Mouse (Mus musculus) ES-Bruce4 (cell line): ENCODE measurements around the gene Rnf212b. TPM values are rescaled to one million over a fixed set of nuclear protein-coding genes. Genes with fewer than 3 reads are reported as not detected.
"Not testable (repeated sequence)": the region's sequence is repeated elsewhere in the genome, so short reads cannot be mapped to it uniquely, and the experiment has no call there.

Source experiments
- H3K27ac ChIP-seq: 2 replicates; pipeline ENCODE4 v1.5.1; 2012; ENCODE audit warnings: low read length, inconsistent platforms; ENCODE audit not compliant: insufficient read depth
- H3K27me3 ChIP-seq: 2 replicates; pipeline ENCODE4 v1.6.1; 2012; ENCODE audit warnings: mild to moderate bottlenecking, low read length, inconsistent platforms; ENCODE audit not compliant: control insufficient read depth, poor library complexity, insufficient read depth, severe bottlenecking
- H3K36me3 ChIP-seq: 2 replicates; pipeline ENCODE4 v1.6.1; 2012; ENCODE audit warnings: inconsistent platforms, mild to moderate bottlenecking, low read length, moderate library complexity; ENCODE audit not compliant: control insufficient read depth, poor library complexity, insufficient read depth, severe bottlenecking
- H3K4me1 ChIP-seq: one replicate; pipeline ENCODE4 v1.8.1; 2011; ENCODE audit warnings: low read length; ENCODE audit not compliant: control insufficient read depth, insufficient read depth
- H3K4me3 ChIP-seq: 2 replicates; pipeline ENCODE4 v1.5.1; 2011; ENCODE audit warnings: low read depth, mild to moderate bottlenecking, low read length
- H3K9ac ChIP-seq: 2 replicates; pipeline ENCODE4 v1.6.1; 2012; ENCODE audit warnings: low read depth, mild to moderate bottlenecking, inconsistent platforms; ENCODE audit not compliant: poor library complexity, severe bottlenecking
- H3K9me3 ChIP-seq: replicated peaks from 2 replicates; pipeline ENCODE4 v1.6.1; 2012; ENCODE audit warnings: mild to moderate bottlenecking, low read length, inconsistent platforms; ENCODE audit not compliant: control insufficient read depth, poor library complexity, insufficient read depth, severe bottlenecking
- CTCF ChIP-seq: IDR thresholded peaks from one replicate; pipeline ENCODE4 v1.8.1; 2011; ENCODE audit warnings: low read depth, low read length
- EP300 ChIP-seq: IDR thresholded peaks from 2 replicates; pipeline ENCODE4 v1.6.1; 2011; ENCODE audit warnings: low read depth, low read length; ENCODE audit not compliant: insufficient read depth
- POLR2A ChIP-seq: IDR thresholded peaks from one replicate; pipeline ENCODE4 v1.8.1; 2011; ENCODE audit warnings: low read length; ENCODE audit not compliant: insufficient read depth
- polyA plus RNA-seq: library from polyadenylated mRNA; stranded (reverse); fragments of >200 nt; gene quantifications from 2 replicates; pipeline ENCODE4 v1.2.4, GENCODE M21; 2011; ENCODE audit warnings: low read depth; ENCODE audit not compliant: missing spikeins, insufficient read depth, insufficient read length

Rnf212b gene
- polyA plus RNA-seq: 0.66 and 1.5 TPM in 2 replicates

DNA sequence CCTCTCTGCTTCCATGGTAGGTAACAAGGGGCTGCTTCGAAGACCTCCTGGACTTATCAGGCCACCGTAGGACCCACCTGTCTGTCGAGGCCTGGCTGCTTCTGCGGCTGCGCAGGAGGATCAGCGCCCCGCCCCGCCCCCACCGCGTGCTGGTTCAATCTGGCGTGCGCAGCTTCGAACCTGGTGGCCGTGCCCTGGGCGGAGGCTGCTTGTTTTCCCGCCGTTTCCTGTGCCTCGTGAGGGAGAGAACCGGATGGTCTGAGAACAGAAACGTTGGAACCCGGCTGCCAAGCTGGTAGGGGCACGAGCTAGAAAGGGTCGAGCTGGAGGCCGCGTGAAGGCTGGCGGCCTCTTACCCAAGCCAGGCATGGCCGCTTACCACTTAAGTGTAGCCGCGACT, at the start of gene Rnf212b:
Rnf212b (plus strand) TSS at position 151 of the 400 bp plus-strand sequence.
- Histone ChIP-seq H3K4me3 (peak within 1 kb of the TSS; percentile 16), H3K9ac (no peak within 1 kb of the TSS), H3K27ac (no peak within 1 kb of the TSS), H3K9me3 (no peaks in the 10 kb centered on the region; the same call in 1 of the 2 replicates), H3K27me3 (peaks cover 2% of the 10 kb centered on the region), H3K36me3 (no peaks in the 10 kb centered on the region), H3K4me1 (no peaks in the 10 kb centered on the region)
- no peak for TF ChIP-seq POLR2A
- 0 out of 2 replicates have a peak, but pooled peaks have one; percentile 16 for TF ChIP-seq EP300
- no peak for TF ChIP-seq CTCF

DNA sequence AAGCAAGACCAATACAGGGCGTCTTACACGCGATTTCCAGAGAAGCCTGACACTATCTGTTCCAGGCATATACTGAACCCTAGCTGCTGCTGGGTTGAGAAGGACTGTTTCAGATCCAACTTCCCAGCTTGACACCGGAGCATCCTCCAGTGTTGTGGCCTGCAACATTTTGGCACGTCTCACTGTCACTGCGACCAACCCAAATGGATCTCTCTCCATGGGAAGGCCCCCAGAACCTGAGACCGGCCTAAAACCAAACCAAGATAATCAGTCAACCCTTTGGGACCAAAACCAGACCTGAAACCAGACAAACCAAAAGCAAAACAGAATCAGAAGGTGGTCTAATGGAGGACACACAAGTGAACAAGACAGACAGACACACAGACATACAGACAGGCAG, 47.0 kb upstream of the Rnf212b start:
- not testable (repeated sequence) for H3K4me1 ChIP-seq

DNA sequence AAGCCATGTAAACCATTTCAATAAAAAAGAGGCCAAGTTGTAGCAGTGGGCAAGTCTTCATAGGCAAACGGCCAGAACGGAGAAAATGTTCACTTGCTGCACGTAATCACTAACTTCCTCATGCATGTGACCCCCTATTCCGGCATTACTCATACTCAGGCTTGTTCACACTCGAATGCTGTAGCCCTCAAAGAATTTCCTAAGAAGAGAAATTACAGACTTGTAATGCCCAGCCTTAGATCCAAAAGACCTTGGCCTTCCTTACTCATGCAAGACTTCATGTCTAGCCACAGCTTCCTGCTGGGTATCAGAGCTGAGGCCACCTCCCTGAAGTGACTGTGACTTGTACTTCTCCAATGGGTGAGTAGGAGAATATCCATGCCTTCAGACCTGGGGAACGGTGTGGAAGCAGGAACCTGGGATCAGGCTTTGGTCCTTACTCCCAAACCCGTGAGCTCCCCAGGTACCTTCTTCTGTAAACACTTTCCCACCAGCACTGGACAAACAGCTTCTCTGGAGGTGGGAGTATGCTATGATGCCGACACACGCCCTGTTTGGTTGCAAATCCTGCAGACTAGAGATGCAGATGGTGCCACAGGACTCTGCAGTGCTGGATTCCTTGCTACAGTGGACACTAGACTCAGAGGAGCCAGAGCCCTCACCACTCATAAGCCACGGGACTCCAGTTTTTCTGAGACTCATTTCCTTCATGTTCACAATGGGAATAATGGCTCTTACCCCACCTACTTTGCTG, 45.5 kb upstream of the Rnf212b start:
- Histone ChIP-seq H3K9ac (no peak overlapping the region), H3K27me3 (no peaks in the 10 kb centered on the region), H3K9me3 (no peaks in the 10 kb centered on the region), H3K36me3 (no peaks in the 10 kb centered on the region), H3K4me3 (no peak overlapping the region), H3K4me1 (no peaks in the 10 kb centered on the region), H3K27ac (no peak overlapping the region)
- no peak for TF ChIP-seq POLR2A
- no peak for TF ChIP-seq EP300
- TF ChIP-seq CTCF: no peak

More for the DNA sequence above, 47.0 kb upstream of the Rnf212b start:
- H3K9ac ChIP-seq, H3K9me3 ChIP-seq, H3K27me3 ChIP-seq, H3K36me3 ChIP-seq, H3K27ac ChIP-seq, H3K4me3 ChIP-seq: not testable (repeated sequence)

DNA sequence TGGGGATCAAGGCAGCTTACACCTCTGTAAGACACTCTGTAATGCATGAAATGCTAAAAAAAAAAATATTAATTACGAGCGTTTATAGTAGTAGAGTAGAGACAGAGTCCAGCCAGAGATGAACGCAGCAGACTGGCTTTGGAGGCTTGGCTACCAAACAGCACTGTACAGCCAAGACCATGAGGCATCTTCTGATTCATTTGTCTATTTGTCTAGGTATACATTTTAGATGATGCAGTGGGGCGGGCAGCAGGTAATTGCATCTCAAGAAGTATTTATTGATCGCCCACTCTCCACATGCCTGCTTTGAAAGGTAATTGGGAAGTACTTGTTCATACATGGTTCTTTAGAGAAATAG, 44.9 kb upstream of the Rnf212b start:
- Histone ChIP-seq H3K27me3 (no peaks in the 10 kb centered on the region), H3K27ac (no peak overlapping the region), H3K9ac (no peak overlapping the region), H3K4me3 (no peak overlapping the region), H3K36me3 (no peaks in the 10 kb centered on the region), H3K4me1 (no peaks in the 10 kb centered on the region), H3K9me3 (no peaks in the 10 kb centered on the region)
- TF ChIP-seq POLR2A (no peak), CTCF (no peak), EP300 (no peak)

DNA sequence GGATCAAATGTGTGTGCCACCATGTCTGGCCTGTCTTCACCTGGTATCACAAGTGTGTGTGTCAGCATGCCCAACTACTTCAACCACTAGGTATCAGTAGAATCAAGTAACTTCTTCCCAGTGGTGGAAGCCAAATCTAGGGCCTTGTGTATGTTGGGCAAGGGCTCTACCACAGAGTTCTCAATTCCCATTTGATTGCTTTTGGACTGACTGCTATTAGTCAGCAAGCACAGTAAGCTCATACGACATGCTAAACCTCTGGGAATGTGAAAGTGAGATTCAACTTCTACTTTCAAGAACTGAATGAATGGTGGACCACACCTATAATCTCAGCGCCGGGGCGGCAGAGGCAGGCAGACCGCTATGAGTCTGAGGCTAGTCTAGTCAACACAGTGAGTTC, 43.6 kb upstream of the Rnf212b start:
- Histone ChIP-seq H3K36me3 (no peaks in the 10 kb centered on the region), H3K4me3 (no peak overlapping the region), H3K4me1 (no peaks in the 10 kb centered on the region), H3K9me3 (no peaks in the 10 kb centered on the region), H3K27ac (no peak overlapping the region), H3K9ac (no peak overlapping the region), H3K27me3 (no peaks in the 10 kb centered on the region)
- TF ChIP-seq POLR2A: no peak
- no peak for TF ChIP-seq CTCF
- TF ChIP-seq EP300: no peak

DNA sequence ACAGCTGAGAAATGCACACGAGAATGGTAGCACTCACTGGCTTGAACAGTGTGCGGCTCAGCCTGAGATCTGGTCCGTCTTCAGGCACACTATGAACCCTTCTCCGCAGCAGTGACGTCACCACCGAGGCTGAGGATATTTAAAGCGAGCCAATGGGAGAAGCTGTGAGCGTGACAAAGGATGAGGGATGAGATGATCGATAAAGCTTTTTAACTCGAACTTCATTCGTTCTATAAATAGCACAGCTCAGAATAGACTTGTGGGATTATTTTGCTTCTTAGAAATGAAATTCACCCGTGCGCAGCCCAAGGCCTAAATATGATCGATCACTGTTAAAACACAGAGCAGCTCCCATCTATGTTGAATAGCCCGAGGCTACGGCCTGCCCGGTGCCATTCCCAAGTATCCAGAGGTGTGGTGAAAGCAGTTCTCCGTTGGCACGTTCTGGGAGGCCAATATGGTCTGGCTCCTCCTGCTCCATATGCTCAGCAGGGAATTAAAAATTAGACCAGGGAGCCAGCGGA, 41.5 kb upstream of the Rnf212b start:
- H3K4me3 ChIP-seq: no peak overlapping the region
- H3K36me3 ChIP-seq: no peaks in the 10 kb centered on the region
- no peaks in the 10 kb centered on the region for H3K4me1 ChIP-seq
- H3K9ac ChIP-seq: no peak overlapping the region
- no peak overlapping the region for H3K27ac ChIP-seq
- H3K9me3 ChIP-seq: no peaks in the 10 kb centered on the region
- H3K27me3 ChIP-seq: no peaks in the 10 kb centered on the region
- TF ChIP-seq POLR2A: no peak
- TF ChIP-seq CTCF: no peak
- TF ChIP-seq EP300: no peak
